14 mouse cellular contexts compared by ENCODE assay signal in the genomic region with DNA sequence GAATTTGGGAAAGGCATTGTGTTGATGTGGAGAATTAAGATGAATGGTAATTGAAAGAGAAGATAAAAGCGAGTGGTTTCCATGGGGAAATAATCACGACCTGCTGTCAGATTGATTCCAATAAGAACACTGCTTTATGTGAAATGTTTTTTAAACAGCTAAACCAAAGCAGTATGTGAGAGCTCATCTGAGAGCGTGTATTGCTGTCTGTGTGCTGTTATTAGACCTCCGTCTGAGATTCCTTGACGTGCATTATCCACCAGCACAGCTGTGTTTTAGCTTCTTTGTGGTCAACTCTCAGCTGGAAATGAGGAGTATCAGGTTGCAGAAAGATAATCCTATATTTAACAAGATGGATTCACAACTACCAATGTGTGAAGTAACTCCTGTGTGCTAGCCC. TPM values are rescaled to one million over a fixed set of nuclear protein-coding genes. Genes with fewer than 3 reads are reported as not detected.
DNase-seq lines count a peak whose midpoint lies in the region; ATAC-seq and TF ChIP-seq lines count a peak whose summit lies in the region.
"Had no signal": no experiment of that assay in that cellular context is flagged by ENCODE, and none has a peak within 500 bp of the region (broad histone marks: within the 10 kb centered on the region; RNA-seq: fewer than 3 reads in every experiment).

No protein-coding gene starts in this region.

- peaks cover 21% of the 10 kb centered on the region for H3K4me1 ChIP-seq in forebrain, embryonic 15.5 days
- H3K4me1 ChIP-seq in midbrain, embryonic 12.5 days = peaks cover 24% of the 10 kb centered on the region

- H3K27me3 ChIP-seq in C2C12 (ENCODE audit: control insufficient read depth, insufficient read depth, insufficient read length) = no peaks in the 10 kb centered on the region
- H3K27me3 ChIP-seq in forebrain, embryonic 15.5 days = no peaks in the 10 kb centered on the region
- H3K27me3 ChIP-seq in midbrain, embryonic 12.5 days = no peaks in the 10 kb centered on the region

- intact Hi-C loops in heart, postnatal 10 days (cut with DNase I) = no loop called here

- H3K9ac ChIP-seq in forebrain, embryonic 15.5 days (replicated peaks) = no peak overlapping the region
- H3K9ac ChIP-seq in midbrain, embryonic 12.5 days (replicated peaks) = no peak overlapping the region
- H3K9ac ChIP-seq: embryonic facial prominence, embryonic 13.5 days had no signal

- H3ac ChIP-seq in C2C12 (ENCODE audit: control insufficient read depth, insufficient read length, low read depth) = no peak overlapping the region

- 0 out of 2 replicates have a peak overlapping the region, but pooled peaks have one; percentile 40 for H3K27ac ChIP-seq in forebrain, embryonic 15.5 days (replicated peaks)
- peak overlapping the region; percentile 44 for H3K27ac ChIP-seq in midbrain, embryonic 12.5 days (replicated peaks)
- H3K27ac ChIP-seq: embryonic facial prominence, embryonic 13.5 days; kidney, postnatal 0 days; macrophage had no signal

- no peak overlapping the region for H3K4me2 ChIP-seq in forebrain, embryonic 15.5 days (replicated peaks)
- H3K4me2 ChIP-seq in midbrain, embryonic 12.5 days (replicated peaks) = no peak overlapping the region
- H3K4me2 ChIP-seq: embryonic facial prominence, embryonic 13.5 days had no signal

- H3K36me3 ChIP-seq in C2C12 (ENCODE audit: control insufficient read depth, insufficient read depth) = no peaks in the 10 kb centered on the region
- H3K36me3 ChIP-seq in forebrain, embryonic 15.5 days = no peaks in the 10 kb centered on the region
- H3K36me3 ChIP-seq in midbrain, embryonic 12.5 days = no peaks in the 10 kb centered on the region
- H3K36me3 ChIP-seq: embryonic facial prominence, embryonic 13.5 days had no signal

- H3K4me3 ChIP-seq in C2C12 (ENCODE audit: insufficient read depth, poor library complexity, severe bottlenecking) = no peak overlapping the region
- H3K4me3 ChIP-seq in forebrain, embryonic 15.5 days = no peak overlapping the region
- H3K4me3 ChIP-seq in midbrain, embryonic 12.5 days = no peak overlapping the region
- H3K4me3 ChIP-seq: embryonic facial prominence, embryonic 13.5 days had no signal

- WGBS in forebrain, embryonic 15.5 days = 7% methylated on average over 5 of the region's 5 CpGs
- 13% methylated on average over 5 of the region's 5 CpGs for WGBS in midbrain, embryonic 12.5 days

- DNase-seq in heart, adult 11 months = peak; percentile 2
- DNase-seq in heart, postnatal 10 days = no peak
- DNase-seq in spleen, adult 18-20 months = no peak
- no peak for DNase-seq in frontal cortex, postnatal 10 days (ENCODE audit: low spot score in 2 of 2)
- no peak for DNase-seq in thymus, postnatal 0 days (ENCODE audit: low spot score)
- DNase-seq: adrenal gland, adult 2 months; cerebellum, adult 9-11 months; left cerebral cortex, postnatal 4 days had no signal

- peak; percentile 72; the same call in 1 of the 2 replicates for ATAC-seq in forebrain, embryonic 15.5 days (replicated peaks)
- ATAC-seq in midbrain, embryonic 12.5 days (ENCODE audit: low FRiP score, low read depth) = peak; percentile 65; the same call in 1 of the 2 replicates

- H3K79me3 ChIP-seq in C2C12 (ENCODE audit: low read depth) = no peaks in the 10 kb centered on the region

- no peaks in the 10 kb centered on the region for H3K9me3 ChIP-seq in forebrain, embryonic 15.5 days
- no peaks in the 10 kb centered on the region for H3K9me3 ChIP-seq in midbrain, embryonic 12.5 days
- H3K9me3 ChIP-seq: embryonic facial prominence, embryonic 13.5 days had no signal

- no peak for TF ChIP-seq CTCF in C2C12 (IDR thresholded peaks at IDR 0.05; ENCODE audit: control insufficient read depth, insufficient read depth, insufficient read length)

- H3K79me2 ChIP-seq in C2C12 (ENCODE audit: control insufficient read depth, insufficient read depth) = no peaks in the 10 kb centered on the region

TF ChIP-seq in C2C12, 6 proteins besides CTCF, POLR2A, EP300 and RAD21:
- peak; percentile 93 for TF ChIP-seq MYOD1 (IDR thresholded peaks at IDR 0.05; ENCODE audit: control insufficient read depth, insufficient read length, low read depth)
- TF ChIP-seq FOSL1 (IDR thresholded peaks at IDR 0.05; ENCODE audit: insufficient read depth, low read length, poor library complexity, severe bottlenecking) = no peak

RNA-seq across cellular contexts. Expression of a gene that starts 43.9 kb away (rescaled TPM):
- 1 to 10 TPM; 1.9 to 2.3 TPM for total RNA-seq in heart, postnatal 10 days (2021)
- 0.76 TPM for polyA plus RNA-seq in C2C12 (2012; fragmentation: generic; extraction: Trizol)
- polyA plus RNA-seq in forebrain, embryonic 15.5 days (2015; fragmentation: Nextera tagmentation; extraction: Ambion mirVana) = 0.23 and 0.29 TPM in 2 replicates
- polyA plus RNA-seq in midbrain, embryonic 12.5 days (2016; fragmentation: Nextera tagmentation; extraction: Ambion mirVana) = 0.91 and 1.0 TPM in 2 replicates
- polyA plus RNA-seq in thymus, postnatal 0 days (2015; fragmentation: Nextera tagmentation; extraction: Ambion mirVana) = 0.50 and 0.64 TPM in 2 replicates
- polyA plus RNA-seq: macrophage had no signal
